Mouse (Mus musculus) thymus, adult 2 months (tissue): ENCODE results near the gene Zan. TPM values are rescaled to one million over a fixed set of nuclear protein-coding genes. Genes with fewer than 3 reads are reported as not detected.

Source experiments
- DNase-seq: peaks from one replicate; pipeline ENCODE4 v3.0.0; 2021
- H3K27ac ChIP-seq: fragments of 200-500 bp; 2 replicates; pipeline ENCODE4 v1.5.1; 2012; ENCODE audit warnings: low read length, control low read depth; ENCODE audit not compliant: control insufficient read depth, insufficient read depth
- H3K27me3 ChIP-seq: fragments of 200-500 bp; 2 replicates; pipeline ENCODE4 v1.6.1; 2012; ENCODE audit warnings: mild to moderate bottlenecking, low read length, moderate library complexity, mixed read lengths; ENCODE audit not compliant: control insufficient read depth, insufficient read depth
- H3K36me3 ChIP-seq: fragments of 200-500 bp; 2 replicates; pipeline ENCODE4 v1.6.1; 2012; ENCODE audit warnings: mild to moderate bottlenecking, low read length, moderate library complexity; ENCODE audit not compliant: control insufficient read depth, insufficient read depth
- H3K4me1 ChIP-seq: fragments of 200-500 bp; replicated peaks from 2 replicates; pipeline ENCODE4 v1.6.1; 2012; ENCODE audit warnings: low read length; ENCODE audit not compliant: control insufficient read depth, insufficient read depth
- H3K4me3 ChIP-seq: fragments of 200-500 bp; 2 replicates; pipeline ENCODE4 v1.5.1; 2012; ENCODE audit warnings: mild to moderate bottlenecking, low read length, control low read depth, moderate library complexity; ENCODE audit not compliant: control insufficient read depth, insufficient read depth
- CTCF ChIP-seq: fragments of 200-500 bp; IDR thresholded peaks from 2 replicates; pipeline ENCODE4 v1.5.1; 2012; ENCODE audit warnings: mild to moderate bottlenecking, control low read depth, low read length, moderate library complexity, borderline replicate concordance; ENCODE audit not compliant: control insufficient read depth, poor library complexity, insufficient read depth; ENCODE audit errors: extremely low read depth
- POLR2A ChIP-seq: fragments of 200-500 bp; IDR thresholded peaks from 2 replicates; pipeline ENCODE4 v1.6.1; 2012; ENCODE audit warnings: mild to moderate bottlenecking, low read length, control low read depth, moderate library complexity; ENCODE audit not compliant: control insufficient read depth, poor library complexity, insufficient read depth; ENCODE audit errors: extremely low read depth
- WGBS: fragments of 180-500 bp; shearing (Covaris S2); methylation state at CpG from one replicate; pipeline ENCODE4 v1.1.7; 2018; 5-methylcytosine and 5-hydroxymethylcytosine counted together
- polyA plus RNA-seq: library from polyadenylated mRNA; depleted of rRNA; stranded (reverse); fragments of >200 nt; gene quantifications from 2 replicates; pipeline ENCODE4 v1.2.3, GENCODE M21; 2012

The Zan gene
- polyA plus RNA-seq, 1 experiment = 0.36 TPM

DNA sequence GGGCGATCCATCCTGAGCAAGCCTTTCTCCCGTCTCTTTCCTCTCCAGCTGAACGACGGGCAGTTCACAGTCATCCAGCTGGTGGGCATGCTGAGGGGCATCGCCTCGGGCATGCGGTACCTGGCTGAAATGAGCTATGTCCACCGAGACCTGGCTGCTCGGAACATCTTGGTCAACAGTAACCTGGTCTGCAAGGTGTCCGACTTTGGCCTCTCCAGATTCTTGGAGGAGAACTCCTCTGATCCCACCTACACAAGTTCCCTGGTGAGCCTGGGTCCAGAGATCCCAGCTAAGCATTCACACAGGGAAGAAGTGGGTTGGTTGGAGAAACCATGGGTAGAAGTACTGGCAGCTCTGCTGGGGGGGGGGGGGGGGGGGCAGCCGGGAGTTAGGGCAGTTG is 107.2 kb downstream of the Zan start:
- TF ChIP-seq CTCF (no peak), POLR2A (no peak)
- no peak for DNase-seq
- Histone ChIP-seq H3K4me1 (no peaks in the 10 kb centered on the region), H3K4me3 (no peak overlapping the region), H3K36me3 (no peaks in the 10 kb centered on the region), H3K27me3 (no peaks in the 10 kb centered on the region), H3K27ac (no peak overlapping the region)
- over 99% methylated on average over 11 of the region's 11 CpGs for WGBS

DNA sequence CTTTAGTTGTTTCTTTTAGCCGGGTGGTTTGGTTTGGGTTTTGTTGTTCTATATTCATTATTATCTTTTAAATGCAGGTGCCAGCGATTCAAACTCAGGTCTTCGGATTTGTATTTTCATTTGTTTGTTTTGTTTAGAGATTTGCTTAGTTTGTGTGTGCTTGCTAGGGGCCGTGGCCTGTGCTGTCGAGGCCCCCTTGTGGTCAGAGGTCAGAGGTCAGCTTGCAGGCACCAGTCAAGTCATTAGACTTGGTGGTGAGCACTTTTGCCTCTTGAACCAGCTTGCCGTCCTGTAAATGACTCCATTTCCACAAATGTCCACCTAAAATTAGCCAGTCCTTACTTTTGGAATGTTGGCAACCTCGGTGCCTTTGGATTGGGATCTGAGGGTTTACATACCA is 118.5 kb downstream of the Zan start:
- DNase-seq = no peak
- Histone ChIP-seq H3K4me3 (no peak overlapping the region), H3K36me3 (no peaks in the 10 kb centered on the region), H3K27me3 (no peaks in the 10 kb centered on the region), H3K4me1 (no peaks in the 10 kb centered on the region), H3K27ac (no peak overlapping the region)
- TF ChIP-seq POLR2A = no peak
- no peak for TF ChIP-seq CTCF
- WGBS = 61% methylated on average over 7 of the region's 7 CpGs

DNA sequence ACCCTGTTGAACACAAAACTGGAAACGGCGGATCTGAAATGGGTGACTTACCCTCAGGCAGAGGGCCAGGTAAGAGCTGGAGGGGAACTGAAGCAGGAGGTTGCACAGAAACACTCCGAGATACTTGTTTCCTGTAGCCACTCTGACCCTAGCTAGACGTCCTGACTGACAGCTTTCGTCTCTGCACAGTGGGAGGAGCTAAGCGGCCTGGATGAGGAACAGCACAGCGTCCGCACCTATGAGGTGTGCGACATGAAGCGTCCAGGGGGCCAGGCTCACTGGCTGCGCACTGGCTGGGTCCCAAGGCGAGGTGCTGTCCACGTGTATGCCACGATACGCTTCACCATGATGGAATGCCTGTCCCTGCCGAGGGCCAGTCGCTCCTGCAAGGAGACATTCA is 122.8 kb downstream of the Zan start:
- H3K27ac ChIP-seq = no peak overlapping the region
- H3K27me3 ChIP-seq = peaks cover under 1% of the 10 kb centered on the region
- no peaks in the 10 kb centered on the region for H3K4me1 ChIP-seq
- H3K36me3 ChIP-seq = no peaks in the 10 kb centered on the region
- 85% methylated on average over 17 of the region's 17 CpGs for WGBS
- no peak overlapping the region for H3K4me3 ChIP-seq
- no peak for TF ChIP-seq CTCF
- TF ChIP-seq POLR2A = no peak
- DNase-seq = no peak

GRCm38 (mm10) chr5:137352011-137352975 is 124.6 kb downstream of the Zan start:
- WGBS = 77% methylated on average over 16 of the region's 16 CpGs
- Histone ChIP-seq H3K4me3 (no peak overlapping the region), H3K36me3 (no peaks in the 10 kb centered on the region), H3K27me3 (peaks cover 7% of the 10 kb centered on the region), H3K4me1 (no peaks in the 10 kb centered on the region), H3K27ac (no peak overlapping the region)
- no peak for DNase-seq
- TF ChIP-seq CTCF (no peak), POLR2A (no peak)

GRCm38 (mm10) chr5:137351394-137351793 is 125.5 kb downstream of the Zan start:
- no peaks in the 10 kb centered on the region for H3K4me1 ChIP-seq
- TF ChIP-seq POLR2A (no peak), CTCF (no peak)
- peaks cover 7% of the 10 kb centered on the region for H3K27me3 ChIP-seq
- no peak for DNase-seq
- no peak overlapping the region for H3K4me3 ChIP-seq
- no peak overlapping the region for H3K27ac ChIP-seq
- no peaks in the 10 kb centered on the region for H3K36me3 ChIP-seq
- WGBS = 81% methylated on average over 4 of the region's 4 CpGs

- no peak overlapping the region for H3K27ac ChIP-seq
- no peak for DNase-seq
- TF ChIP-seq CTCF = no peak
- no peak for TF ChIP-seq POLR2A
- no peaks in the 10 kb centered on the region for H3K36me3 ChIP-seq
- peaks cover 7% of the 10 kb centered on the region for H3K27me3 ChIP-seq
- H3K4me1 ChIP-seq = 0 out of 2 replicates have a peak, but pooled peaks cover 1% of the 10 kb centered on the region
- 69% methylated on average over 8 of the region's 8 CpGs for WGBS
- H3K4me3 ChIP-seq = no peak overlapping the region
Measured at GRCm38 (mm10) chr5:137351058-137351380, 125.8 kb downstream of the Zan start.
